In genomic region chr1:167284258-167284836, GRCm38 (mm10) we compare ENCODE assay signal across 8 mouse cellular contexts. TPM values are rescaled to one million over a fixed set of nuclear protein-coding genes. Genes with fewer than 3 reads are reported as not detected.
DNase-seq lines count a peak whose midpoint lies in the region; ATAC-seq and TF ChIP-seq lines count a peak whose summit lies in the region.

No protein-coding gene starts in this region.

- no peak for TF ChIP-seq RAD21 in CH12.LX (IDR thresholded peaks at IDR 0.05; ENCODE audit: low read depth, low read length)

- H3K9me3 ChIP-seq in CH12.LX (replicated peaks; ENCODE audit: low read length): no peaks in the 10 kb centered on the region
- no peaks in the 10 kb centered on the region for H3K9me3 ChIP-seq in embryonic facial prominence, embryonic 11.5 days (replicated peaks; ENCODE audit: control insufficient read depth, low read length)

- peaks cover 9 to 31% of the 10 kb centered on the region in 2 experiments for H3K4me1 ChIP-seq in CH12.LX (ENCODE audit: control insufficient read depth in 1 of 2, insufficient read depth in 2 of 2)
- H3K4me1 ChIP-seq in embryonic facial prominence, embryonic 11.5 days (ENCODE audit: control insufficient read depth, insufficient read depth, low read length): no peaks in the 10 kb centered on the region

- peak overlapping the region; percentile 79 for H3K27ac ChIP-seq in CH12.LX (ENCODE audit: insufficient read depth, low read depth)
- H3K27ac ChIP-seq in embryonic facial prominence, embryonic 11.5 days (replicated peaks; ENCODE audit: low read depth, low read length): peak overlapping the region; percentile 91

- WGBS in embryonic facial prominence, embryonic 11.5 days: 0% methylated on average over 39 of the region's 73 CpGs

- TF ChIP-seq CTCF in CH12.LX (conservative IDR thresholded peaks at IDR 0.05 in 1 of 2, IDR thresholded peaks at IDR 0.05 in 1 of 2; ENCODE audit: low read depth in 2 of 2, low read length in 2 of 2): no peak; a peak in 1 of 4 replicates

- ATAC-seq in embryonic facial prominence, embryonic 11.5 days (replicated peaks; ENCODE audit: insufficient number of reproducible peaks, low FRiP score, low TSS enrichment, low read depth): peak; percentile 50
- peak; percentile 30 for ATAC-seq in megakaryocyte, adult 5-6 weeks (ENCODE audit: poor library complexity, severe bottlenecking)
- ATAC-seq in monocyte, adult 5-6 weeks (replicated peaks; ENCODE audit: insufficient number of reproducible peaks, low FRiP score, low TSS enrichment, poor library complexity, severe bottlenecking): no peak

- H3K27me3 ChIP-seq in CH12.LX (replicated peaks): no peaks in the 10 kb centered on the region
- no peaks in the 10 kb centered on the region for H3K27me3 ChIP-seq in embryonic facial prominence, embryonic 11.5 days (ENCODE audit: control insufficient read depth, insufficient read depth, low read length)

- H3K79me2 ChIP-seq in CH12.LX (replicated peaks; ENCODE audit: control insufficient read depth, extremely low read depth, insufficient read depth, poor library complexity, severe bottlenecking): peaks cover 52% of the 10 kb centered on the region

- DNase-seq in CH12.LX (ENCODE audit: extremely low read depth): peak; percentile 69
- peak; percentile 39 for DNase-seq in adrenal gland, adult 8-10 months
- DNase-seq in embryonic facial prominence, embryonic 11.5 days (ENCODE audit: low spot score): peak; percentile 83
- peak; percentile 79 for DNase-seq in heart, postnatal 10 days
- peak; percentile 62 to 69 for DNase-seq in layer of hippocampus, postnatal 36 days
- DNase-seq in right cerebral cortex, postnatal 10 days (ENCODE audit: low spot score in 2 of 2): peak; percentile 83 to 84

- no peak overlapping the region for H3K4me2 ChIP-seq in CH12.LX (ENCODE audit: insufficient read depth, low read depth, poor library complexity, severe bottlenecking)
- H3K4me2 ChIP-seq in embryonic facial prominence, embryonic 11.5 days (ENCODE audit: low read depth, low read length): peak overlapping the region; percentile 60

- H3K4me3 ChIP-seq in CH12.LX (replicated peaks in 1 of 3; ENCODE audit: low read depth in 2 of 3, low read length in 2 of 3, poor library complexity in 1 of 3): peak overlapping the region; percentile 76 to 91 (median 89)
- peak overlapping the region; percentile 97 for H3K4me3 ChIP-seq in embryonic facial prominence, embryonic 11.5 days (ENCODE audit: low read depth, low read length)

- in situ Hi-C loops in CH12.LX (cut with MboI; ENCODE audit: low pct_ligation_motif_present, low pct_unique_long_range_greater_than_20kb, low sequenced_read_pairs): no loop called here

- TF ChIP-seq EP300 in CH12.LX (IDR thresholded peaks at IDR 0.05; ENCODE audit: low read length): no peak

- peaks cover 7 to 11% of the 10 kb centered on the region in 2 experiments for H3K36me3 ChIP-seq in CH12.LX (replicated peaks in 1 of 2; ENCODE audit: control insufficient read depth in 1 of 2, insufficient read depth in 1 of 2, low read length in 1 of 2)
- no peaks in the 10 kb centered on the region for H3K36me3 ChIP-seq in embryonic facial prominence, embryonic 11.5 days (replicated peaks; ENCODE audit: control insufficient read depth, insufficient read depth, low read depth, low read length)

- dilution Hi-C loops in CH12.LX (cut with MboI; ENCODE audit: extremely low pct_ligation_motif_present, extremely low pct_unique_long_range_greater_than_20kb, low sequenced_read_pairs): no loop called here

- H3K9ac ChIP-seq in CH12.LX (ENCODE audit: insufficient read depth, low read depth): peak overlapping the region; percentile 87
- H3K9ac ChIP-seq in embryonic facial prominence, embryonic 11.5 days (replicated peaks; ENCODE audit: low read length): peak overlapping the region; percentile 94

- no peak for TF ChIP-seq POLR2A in CH12.LX (IDR thresholded peaks at IDR 0.05; ENCODE audit: low read depth, low read length)

- intact Hi-C loops in heart, postnatal 10 days (cut with DNase I): loop anchor here (2.0 kb wide), 1 partner anchor 24 kb away; the partner anchor contains the start of gene Tmco1

TF ChIP-seq in CH12.LX, 34 proteins besides CTCF, POLR2A, EP300 and RAD21:
- TF ChIP-seq NELFE (IDR thresholded peaks at IDR 0.05; ENCODE audit: low read depth, low read length) (no peak), SIN3A (IDR thresholded peaks at IDR 0.05; ENCODE audit: low read length) (no peak; the same call in 1 of the 2 replicates), POLR2AphosphoS2 (IDR thresholded peaks at IDR 0.05; ENCODE audit: low read depth, low read length) (no peak; the same call in 1 of the 2 replicates), UBTF (IDR thresholded peaks at IDR 0.05; ENCODE audit: low read depth, low read length) (peak; percentile 61), ZC3H11A (IDR thresholded peaks at IDR 0.05; ENCODE audit: low read depth, low read length) (no peak), JUND (conservative IDR thresholded peaks at IDR 0.05; ENCODE audit: low read depth, low read length) (no peak), USF2 (conservative IDR thresholded peaks at IDR 0.05; ENCODE audit: low read depth, low read length) (no peak), TCF12 (IDR thresholded peaks at IDR 0.05; ENCODE audit: low read depth, low read length) (0 out of 2 replicates have a peak, but pooled peaks have one; percentile 26), HCFC1 (IDR thresholded peaks at IDR 0.05; ENCODE audit: low read depth, low read length) (no peak), MAFK (IDR thresholded peaks at IDR 0.05; ENCODE audit: insufficient replicate concordance, low read length) (no peak), E2F4 (IDR thresholded peaks at IDR 0.05; ENCODE audit: insufficient replicate concordance, low read depth, low read length) (no peak), ZNF384 (IDR thresholded peaks at IDR 0.05; ENCODE audit: low read depth, low read length) (no peak), MAX (IDR thresholded peaks at IDR 0.05; ENCODE audit: low read length) (peak; percentile 54; the same call in 1 of the 2 replicates), PAX5 (IDR thresholded peaks at IDR 0.05; ENCODE audit: low read length) (no peak), ZMIZ1 (IDR thresholded peaks at IDR 0.05; ENCODE audit: low read depth, low read length) (no peak), GABPA (IDR thresholded peaks at IDR 0.05; ENCODE audit: insufficient replicate concordance, low read depth, low read length) (no peak), NRF1 (IDR thresholded peaks at IDR 0.05; ENCODE audit: low read depth, low read length) (peak; percentile 70), CHD1 (IDR thresholded peaks at IDR 0.05; ENCODE audit: low read depth, low read length) (no peak; the same call in 1 of the 2 replicates), MXI1 (IDR thresholded peaks at IDR 0.05; ENCODE audit: low read depth, low read length) (peak; percentile 72; the same call in 1 of the 2 replicates), MAZ (IDR thresholded peaks at IDR 0.05; ENCODE audit: low read depth, low read length) (no peak), ELF1 (IDR thresholded peaks at IDR 0.05; ENCODE audit: low read depth, low read length) (no peak), MYC (IDR thresholded peaks at IDR 0.05; ENCODE audit: low read depth, low read length) (peak; percentile 27; the same call in 1 of the 2 replicates), ETS1 (conservative IDR thresholded peaks at IDR 0.05; ENCODE audit: low read depth, low read length) (no peak), TBP (conservative IDR thresholded peaks at IDR 0.05; ENCODE audit: low read depth, low read length) (no peak)

RNA-seq across cellular contexts. Expression of gene Uck2, which starts 0.8 kb away (rescaled TPM):
- 235 and 254 TPM in 2 replicates for total RNA-seq in CH12.LX (2012; rRNA removed)
- total RNA-seq in CH12.LX (2014; rRNA removed): 312 and 363 TPM in 2 replicates
- 323 and 392 TPM in 2 replicates for polyA plus RNA-seq in CH12.LX (2012; ENCODE audit: insufficient read length, low read depth)
- 10 to 100 TPM; 30.9 to 55.9 (median 45.0) TPM for total RNA-seq in adrenal gland, adult 8-10 months (2022)
- 108 and 120 TPM in 2 replicates for polyA plus RNA-seq in embryonic facial prominence, embryonic 11.5 days (2014; fragmentation: Nextera tagmentation; extraction: Ambion mirVana)
- total RNA-seq in heart, postnatal 10 days (2021): 10 to 100 TPM; 55.1 to 56.9 TPM
- 10 to 100 TPM; 38.1 to 39.7 TPM for total RNA-seq in layer of hippocampus, postnatal 36 days (2021)
- total RNA-seq in megakaryocyte, adult 5-6 weeks (2015): 71.2 and 79.5 TPM in 2 replicates
- 75.3 and 77.6 TPM in 2 replicates for total RNA-seq in megakaryocyte, adult 5-6 weeks (2017)
- 12.9 to 32.1 TPM (median 23.7 TPM) in 3 replicates for total RNA-seq in monocyte, adult 5-6 weeks (2017)

RNA-seq across cellular contexts. Expression of gene Tmco1, which starts 23.8 kb away (rescaled TPM):
- 80.6 and 87.0 TPM in 2 replicates for total RNA-seq in CH12.LX (2012; rRNA removed)
- total RNA-seq in CH12.LX (2014; rRNA removed): 153 and 168 TPM in 2 replicates
- 92.8 and 127 TPM in 2 replicates for polyA plus RNA-seq in CH12.LX (2012; ENCODE audit: insufficient read length, low read depth)
- 100 to 1,000 TPM; 145 to 176 (median 155) TPM for total RNA-seq in adrenal gland, adult 8-10 months (2022)
- 84.8 and 91.8 TPM in 2 replicates for polyA plus RNA-seq in embryonic facial prominence, embryonic 11.5 days (2014; fragmentation: Nextera tagmentation; extraction: Ambion mirVana)
- total RNA-seq in heart, postnatal 10 days (2021): 10 to 100 TPM; 84.6 to 94.3 TPM
- 10 to 100 TPM; 52.4 to 52.7 TPM for total RNA-seq in layer of hippocampus, postnatal 36 days (2021)
- total RNA-seq in megakaryocyte, adult 5-6 weeks (2015): 168 and 194 TPM in 2 replicates
- total RNA-seq in megakaryocyte, adult 5-6 weeks (2017): 167 and 196 TPM in 2 replicates
- total RNA-seq in monocyte, adult 5-6 weeks (2017): 134 to 200 TPM (median 168 TPM) in 3 replicates
